Mouse (Mus musculus): ENCODE data around the gene Enox1. TPM values are rescaled to one million over a fixed set of nuclear protein-coding genes. Genes with fewer than 3 reads are reported as not detected.

Gene Enox1
- polyA plus RNA-seq, 1 experiment = not detected

DNA sequence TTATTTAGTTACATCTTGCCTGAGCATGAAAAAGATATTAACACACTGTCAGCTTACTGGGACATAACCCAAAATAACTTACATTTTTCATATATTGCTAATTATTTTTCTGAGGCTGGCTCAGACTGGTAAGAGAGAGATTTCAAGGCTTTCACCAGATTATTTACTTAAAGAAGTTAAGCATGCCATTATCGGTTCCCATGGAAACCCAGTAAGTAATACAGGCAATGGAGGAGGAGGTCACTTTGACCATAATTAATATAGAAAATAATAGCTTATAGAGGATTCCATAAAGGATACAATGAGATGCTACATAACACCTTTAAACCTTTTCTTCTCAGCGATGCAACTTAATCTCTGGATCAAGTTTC is 476.6 kb downstream of the Enox1 start:
- Histone ChIP-seq H3K4me3 (ENCODE audit: insufficient read depth, low read length) (no peak overlapping the region), H3K27ac (ENCODE audit: insufficient read depth, low read depth, low read length) (no peak overlapping the region), H3K4me1 (ENCODE audit: control insufficient read depth, insufficient read depth, low read length) (no peaks in the 10 kb centered on the region)
- TF ChIP-seq CTCF (IDR thresholded peaks at IDR 0.05; ENCODE audit: low read depth, low read length) (no peak), POLR2A (IDR thresholded peaks at IDR 0.05; ENCODE audit: borderline replicate concordance, low read depth, low read length) (no peak)

DNA sequence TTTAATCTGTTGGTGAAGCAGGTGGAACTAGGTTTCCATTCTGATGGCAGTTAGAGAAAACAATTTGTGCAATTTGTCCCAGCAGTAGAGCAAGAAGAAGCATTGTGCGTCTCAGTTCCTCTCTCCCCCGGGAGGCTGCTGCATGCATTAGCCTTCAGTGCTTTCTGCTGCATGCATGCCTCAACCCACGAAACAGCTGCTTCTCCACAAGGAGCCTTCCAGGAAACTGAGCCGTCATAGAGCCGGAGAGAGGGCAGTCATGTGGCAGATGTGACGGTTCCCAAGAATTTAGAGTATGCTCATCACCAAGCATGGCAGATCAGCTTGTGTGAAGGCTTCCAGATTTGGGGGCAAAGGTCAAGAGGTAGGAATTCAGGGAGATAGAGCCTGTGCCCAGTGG is 480.4 kb downstream of the Enox1 start:
- H3K4me1 ChIP-seq (ENCODE audit: control insufficient read depth, insufficient read depth, low read length) = no peaks in the 10 kb centered on the region
- no peak for TF ChIP-seq POLR2A (IDR thresholded peaks at IDR 0.05; ENCODE audit: borderline replicate concordance, low read depth, low read length)
- TF ChIP-seq CTCF (IDR thresholded peaks at IDR 0.05; ENCODE audit: low read depth, low read length) = no peak
- H3K4me3 ChIP-seq (ENCODE audit: insufficient read depth, low read length) = no peak overlapping the region

GRCm38 (mm10) chr14:77638148-77638547 is 481.6 kb downstream of the Enox1 start:
- Histone ChIP-seq H3K4me1 (ENCODE audit: control insufficient read depth, insufficient read depth, low read length) (no peaks in the 10 kb centered on the region), H3K4me3 (ENCODE audit: insufficient read depth, low read length) (no peak overlapping the region), H3K27ac (ENCODE audit: insufficient read depth, low read depth, low read length) (no peak overlapping the region)
- no peak for TF ChIP-seq POLR2A (IDR thresholded peaks at IDR 0.05; ENCODE audit: borderline replicate concordance, low read depth, low read length)
- TF ChIP-seq CTCF (IDR thresholded peaks at IDR 0.05; ENCODE audit: low read depth, low read length) = no peak

More for the DNA sequence above, 480.4 kb downstream of the Enox1 start:
- H3K27ac ChIP-seq (ENCODE audit: insufficient read depth, low read depth, low read length) = no peak overlapping the region

DNA sequence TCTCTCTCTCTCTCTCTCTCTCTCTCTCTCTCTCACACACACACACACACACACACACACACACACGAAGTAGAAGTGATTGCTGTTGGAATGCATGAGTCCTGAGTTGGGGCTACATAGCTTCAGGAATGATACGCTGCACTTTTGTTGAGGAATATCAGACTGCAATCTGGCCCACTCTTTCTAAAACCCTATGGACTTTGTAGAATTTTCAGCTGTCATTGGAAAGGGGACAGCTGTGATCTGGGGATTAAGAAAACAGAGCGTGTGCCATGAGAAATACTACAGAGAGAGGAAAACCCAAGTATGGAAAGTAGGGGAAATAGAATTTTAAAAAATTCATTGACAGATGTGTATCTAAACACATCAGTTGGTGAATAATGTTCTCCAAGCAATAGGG is 482.1 kb downstream of the Enox1 start:
- Histone ChIP-seq H3K4me3 (ENCODE audit: insufficient read depth, low read length) (no peak overlapping the region), H3K27ac (ENCODE audit: insufficient read depth, low read depth, low read length) (no peak overlapping the region), H3K4me1 (ENCODE audit: control insufficient read depth, insufficient read depth, low read length) (no peaks in the 10 kb centered on the region)
- no peak for TF ChIP-seq POLR2A (IDR thresholded peaks at IDR 0.05; ENCODE audit: borderline replicate concordance, low read depth, low read length)
- TF ChIP-seq CTCF (IDR thresholded peaks at IDR 0.05; ENCODE audit: low read depth, low read length) = no peak

DNA sequence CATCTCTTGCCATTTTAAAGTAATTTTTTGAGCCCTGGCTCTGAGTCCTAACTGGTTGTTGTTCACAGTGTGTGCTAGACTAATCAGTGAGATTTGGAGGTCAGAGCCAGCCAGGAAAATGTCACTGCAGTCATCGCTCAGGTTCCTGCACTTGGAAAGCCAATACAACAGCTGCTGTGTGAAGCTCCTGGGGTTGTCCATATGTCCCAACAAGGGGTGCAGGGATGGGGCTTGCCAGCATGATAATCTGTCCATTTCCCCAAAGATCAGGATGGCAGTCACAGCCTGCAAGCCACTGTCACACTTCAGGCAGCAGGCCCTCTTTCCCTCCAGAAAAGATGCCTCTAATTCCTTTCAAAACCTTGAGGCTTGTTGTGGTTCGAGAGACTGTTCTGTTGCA is 483.0 kb downstream of the Enox1 start:
- no peak overlapping the region for H3K4me3 ChIP-seq (ENCODE audit: insufficient read depth, low read length)
- H3K27ac ChIP-seq (ENCODE audit: insufficient read depth, low read depth, low read length) = no peak overlapping the region
- no peak for TF ChIP-seq POLR2A (IDR thresholded peaks at IDR 0.05; ENCODE audit: borderline replicate concordance, low read depth, low read length)
- TF ChIP-seq CTCF (IDR thresholded peaks at IDR 0.05; ENCODE audit: low read depth, low read length) = no peak
- H3K4me1 ChIP-seq (ENCODE audit: control insufficient read depth, insufficient read depth, low read length) = no peaks in the 10 kb centered on the region

DNA sequence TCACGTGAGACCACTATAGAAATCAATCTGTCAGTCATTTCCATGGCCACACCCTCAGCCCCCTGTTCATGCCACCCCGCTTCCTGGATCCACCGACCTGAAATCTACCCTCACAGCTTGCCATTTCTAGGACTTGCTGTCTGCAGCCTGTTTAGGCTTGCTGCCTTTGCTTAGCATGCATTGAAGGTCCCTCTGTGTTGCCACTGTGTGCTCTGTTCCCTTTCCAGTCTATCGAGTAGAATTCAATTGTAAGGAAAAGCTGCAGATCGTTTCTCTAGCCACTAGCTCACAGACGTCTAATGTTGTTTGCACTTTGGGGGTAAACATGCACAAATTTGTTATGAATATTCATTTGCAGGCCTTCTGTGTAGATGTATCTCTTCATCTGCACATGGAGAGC is 485.8 kb downstream of the Enox1 start:
- H3K27ac ChIP-seq (ENCODE audit: insufficient read depth, low read depth, low read length) = no peak overlapping the region
- H3K4me1 ChIP-seq (ENCODE audit: control insufficient read depth, insufficient read depth, low read length) = no peaks in the 10 kb centered on the region
- H3K4me3 ChIP-seq (ENCODE audit: insufficient read depth, low read length) = no peak overlapping the region
- no peak for TF ChIP-seq CTCF (IDR thresholded peaks at IDR 0.05; ENCODE audit: low read depth, low read length)
- TF ChIP-seq POLR2A (IDR thresholded peaks at IDR 0.05; ENCODE audit: borderline replicate concordance, low read depth, low read length) = no peak

- no peaks in the 10 kb centered on the region for H3K4me1 ChIP-seq (ENCODE audit: control insufficient read depth, insufficient read depth, low read length)
- no peak overlapping the region for H3K27ac ChIP-seq (ENCODE audit: insufficient read depth, low read depth, low read length)
- no peak for TF ChIP-seq POLR2A (IDR thresholded peaks at IDR 0.05; ENCODE audit: borderline replicate concordance, low read depth, low read length)
- TF ChIP-seq CTCF (IDR thresholded peaks at IDR 0.05; ENCODE audit: low read depth, low read length) = no peak
- no peak overlapping the region for H3K4me3 ChIP-seq (ENCODE audit: insufficient read depth, low read length)
These were observed 489.6 kb downstream of the Enox1 start for GRCm38 (mm10) chr14:77646196-77646595.

- no peaks in the 10 kb centered on the region for H3K4me1 ChIP-seq (ENCODE audit: control insufficient read depth, insufficient read depth, low read length)
- H3K27ac ChIP-seq (ENCODE audit: insufficient read depth, low read depth, low read length) = no peak overlapping the region
These were observed 490.5 kb downstream of the Enox1 start for GRCm38 (mm10) chr14:77647017-77647416.

DNA sequence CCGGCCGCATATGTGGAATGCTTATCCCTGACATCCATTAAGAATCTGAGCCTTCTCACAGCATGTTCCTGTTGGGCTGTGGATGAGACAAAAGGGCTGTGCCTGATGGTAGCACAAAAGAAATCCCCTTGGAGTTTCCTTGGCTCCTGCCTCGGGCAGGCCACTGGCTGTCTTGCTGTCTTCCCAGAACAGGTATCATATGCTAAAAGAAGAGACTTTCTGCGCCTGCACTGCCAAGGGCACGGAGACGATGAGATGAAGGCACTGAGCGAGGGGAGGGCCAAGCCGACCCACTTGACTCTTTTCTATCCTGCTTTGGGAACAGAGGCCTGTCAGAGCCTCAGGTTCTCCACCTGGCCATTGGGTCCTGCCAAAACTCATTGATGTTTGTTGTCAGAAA is 491.7 kb downstream of the Enox1 start:
- Histone ChIP-seq H3K4me3 (ENCODE audit: insufficient read depth, low read length) (no peak overlapping the region), H3K4me1 (ENCODE audit: control insufficient read depth, insufficient read depth, low read length) (no peaks in the 10 kb centered on the region), H3K27ac (ENCODE audit: insufficient read depth, low read depth, low read length) (no peak overlapping the region)
- TF ChIP-seq POLR2A (IDR thresholded peaks at IDR 0.05; ENCODE audit: borderline replicate concordance, low read depth, low read length) = no peak
- no peak for TF ChIP-seq CTCF (IDR thresholded peaks at IDR 0.05; ENCODE audit: low read depth, low read length)

More at GRCm38 (mm10) chr14:77647017-77647416, 490.5 kb downstream of the Enox1 start:
- TF ChIP-seq POLR2A (IDR thresholded peaks at IDR 0.05; ENCODE audit: borderline replicate concordance, low read depth, low read length) (no peak), CTCF (IDR thresholded peaks at IDR 0.05; ENCODE audit: low read depth, low read length) (no peak)
- no peak overlapping the region for H3K4me3 ChIP-seq (ENCODE audit: insufficient read depth, low read length)

DNA sequence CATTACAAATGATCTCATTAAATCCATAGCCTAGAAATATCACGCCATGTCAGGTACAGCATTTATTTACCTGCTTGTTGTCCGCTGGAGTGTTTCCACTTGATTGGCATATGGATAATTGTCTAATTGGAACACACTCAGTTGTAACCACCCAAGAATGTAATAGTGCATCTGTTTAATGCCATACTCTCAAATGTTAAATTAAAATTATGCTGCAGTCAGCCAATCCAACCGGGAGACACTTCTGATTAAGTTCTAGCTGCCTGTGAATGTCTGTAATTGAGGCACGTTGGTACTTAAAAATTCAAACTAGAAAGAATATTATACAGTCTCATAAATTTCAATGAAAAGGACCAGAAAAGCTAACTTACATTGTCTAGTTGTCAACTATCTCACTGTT is 502.2 kb downstream of the Enox1 start:
- Histone ChIP-seq H3K27ac (ENCODE audit: insufficient read depth, low read depth, low read length) (no peak overlapping the region), H3K4me1 (ENCODE audit: control insufficient read depth, insufficient read depth, low read length) (no peaks in the 10 kb centered on the region), H3K4me3 (ENCODE audit: insufficient read depth, low read length) (no peak overlapping the region)
- TF ChIP-seq CTCF (IDR thresholded peaks at IDR 0.05; ENCODE audit: low read depth, low read length) (no peak), POLR2A (IDR thresholded peaks at IDR 0.05; ENCODE audit: borderline replicate concordance, low read depth, low read length) (no peak)

DNA sequence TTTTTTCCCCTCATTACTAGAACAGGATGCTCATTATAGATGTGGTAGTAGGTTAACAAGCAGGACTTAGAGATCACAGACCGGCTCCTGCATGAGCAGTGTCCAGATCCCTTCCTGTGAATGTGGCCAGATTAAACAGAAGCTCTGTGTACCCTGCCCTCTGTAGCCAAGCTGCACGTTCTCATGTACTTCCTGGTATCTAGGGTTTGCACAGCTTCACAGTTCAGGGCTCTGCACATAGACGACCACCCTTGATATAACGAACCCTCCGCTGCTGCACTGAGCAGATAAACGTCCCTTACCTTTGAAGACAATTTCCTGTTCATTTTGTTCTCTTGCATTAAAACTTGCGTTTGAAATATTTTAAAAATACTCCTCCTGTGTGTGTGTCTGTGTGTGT is 505.7 kb downstream of the Enox1 start:
- no peak for TF ChIP-seq CTCF (IDR thresholded peaks at IDR 0.05; ENCODE audit: low read depth, low read length)
- H3K27ac ChIP-seq (ENCODE audit: insufficient read depth, low read depth, low read length) = no peak overlapping the region
- H3K4me3 ChIP-seq (ENCODE audit: insufficient read depth, low read length) = no peak overlapping the region
- no peaks in the 10 kb centered on the region for H3K4me1 ChIP-seq (ENCODE audit: control insufficient read depth, insufficient read depth, low read length)
